Mouse (Mus musculus) stomach, postnatal 0 days (tissue): ENCODE measurements around the gene Wdr24. TPM values are rescaled to one million over a fixed set of nuclear protein-coding genes. Genes with fewer than 3 reads are reported as not detected.

Source experiments
- ATAC-seq: fragments of 200-750 bp; cut with Nextera tagmentation; 2 replicates; pipeline ENCODE4 v1.8.0; 2017; ENCODE audit not compliant: low FRiP score, low TSS enrichment
- DNase-seq: peaks from one replicate; pipeline ENCODE4 v3.0.0-alpha.2; 2016; ENCODE audit warnings: low spot score
- H3K27ac ChIP-seq: fragments of 300-500 bp; sonication (generic); replicated peaks from 2 replicates; pipeline ENCODE4 v1.5.1; 2014; ENCODE audit warnings: mild to moderate bottlenecking, control low read depth
- H3K27me3 ChIP-seq: fragments of 300-500 bp; sonication (generic); 2 replicates; pipeline ENCODE4 v1.6.1; 2014; ENCODE audit warnings: low read length; ENCODE audit not compliant: control insufficient read depth, insufficient read depth
- H3K36me3 ChIP-seq: fragments of 300-500 bp; sonication (generic); 2 replicates; pipeline ENCODE4 v1.6.1; 2014; ENCODE audit warnings: low read length, mixed read lengths; ENCODE audit not compliant: control insufficient read depth, insufficient read depth
- H3K4me1 ChIP-seq: fragments of 300-500 bp; sonication (generic); replicated peaks from 2 replicates; pipeline ENCODE4 v1.6.1; 2014; ENCODE audit warnings: antibody characterized with exemption; ENCODE audit not compliant: control insufficient read depth, insufficient read depth
- H3K4me2 ChIP-seq: fragments of 300-500 bp; sonication (generic); replicated peaks from 2 replicates; pipeline ENCODE4 v1.6.1; 2014; ENCODE audit warnings: low read depth, mild to moderate bottlenecking, control low read depth, moderate library complexity
- H3K4me3 ChIP-seq: fragments of 300-500 bp; sonication (generic); 2 replicates; pipeline ENCODE4 v1.5.1; 2014; ENCODE audit warnings: low read depth, low read length, control low read depth
- H3K9ac ChIP-seq: fragments of 300-500 bp; sonication (generic); 2 replicates; pipeline ENCODE4 v1.6.1; 2014; ENCODE audit warnings: mild to moderate bottlenecking, low read length, control low read depth, mixed read lengths
- H3K9me3 ChIP-seq: fragments of 300-500 bp; sonication (generic); 2 replicates; pipeline ENCODE4 v1.6.1; 2016; ENCODE audit warnings: low read length; ENCODE audit not compliant: control insufficient read depth
- CTCF ChIP-seq: IDR thresholded peaks from 2 replicates; pipeline ENCODE4 v1.5.1; 2016; ENCODE audit warnings: antibody characterized with exemption, low read depth, mild to moderate bottlenecking, moderate library complexity
- EP300 ChIP-seq: optimal IDR thresholded peaks from 2 replicates; pipeline ENCODE3; 2016; ENCODE audit warnings: antibody characterized with exemption
- WGBS: fragments of 180-500 bp; shearing (Covaris S2); extraction: QIAGEN DNeasy Blood & Tissue Kit; methylation state at CpG from one replicate; pipeline ENCODE4 v1.1.7; 2014; 5-methylcytosine and 5-hydroxymethylcytosine counted together
- microRNA-seq: library from miRNA; unstranded; fragments of <30 nt; microRNA quantifications from one replicate; pipeline ENCODE4, GENCODE M21; 2016
- polyA plus RNA-seq: library from polyadenylated mRNA; unstranded; fragments of >200 nt; fragmentation: Nextera tagmentation; extraction: Ambion mirVana; gene quantifications from 2 replicates; pipeline ENCODE4 v1.2.1, GENCODE M21; 2015

Wdr24 gene
- polyA plus RNA-seq, 1 experiment from 2014 or later: 10.8 TPM

DNA sequence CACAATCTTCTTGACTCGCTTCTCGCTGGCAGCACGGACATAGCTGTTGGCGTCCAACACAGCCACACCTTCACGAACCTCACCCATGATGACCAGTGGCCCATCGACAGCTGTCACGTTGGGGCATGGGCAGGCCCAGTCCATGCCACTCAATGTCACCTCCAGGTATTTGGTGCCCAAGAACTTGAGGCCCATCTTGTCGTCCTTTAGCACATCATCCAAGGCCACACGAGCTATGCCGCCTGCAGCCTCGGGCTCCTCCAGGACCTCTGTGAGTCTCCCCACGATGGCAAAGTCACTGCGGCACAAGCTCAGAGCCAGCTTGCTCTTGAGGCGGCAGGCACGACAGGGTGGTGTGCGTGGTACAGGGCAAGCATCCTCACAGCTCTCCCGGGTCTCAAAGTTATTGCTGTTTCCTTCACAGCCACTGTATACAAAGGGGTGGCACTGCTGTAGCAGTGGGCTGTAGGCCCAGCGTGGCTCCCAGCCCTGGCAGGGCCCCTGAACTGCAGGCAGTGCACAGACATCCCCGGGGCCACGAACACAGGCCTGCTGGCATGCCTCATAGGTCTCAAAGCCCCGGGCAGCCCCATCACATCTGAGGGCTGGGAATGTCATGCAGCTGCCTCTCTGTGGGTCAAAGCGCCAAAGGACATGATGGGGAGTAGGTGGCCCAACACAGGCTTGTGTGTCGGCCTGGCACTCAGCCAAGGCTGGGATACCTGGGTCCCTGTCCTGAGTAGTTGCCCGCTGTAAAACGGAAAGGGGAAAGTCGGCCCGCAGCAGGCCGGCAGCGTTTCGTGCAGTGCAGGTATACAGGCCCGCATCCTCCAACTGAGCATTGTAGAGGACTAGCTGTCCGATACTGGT lies 54.5 kb downstream of the Wdr24 start:
- Histone ChIP-seq H3K27me3 (no peaks in the 10 kb centered on the region), H3K36me3 (peaks cover 7% of the 10 kb centered on the region; the same call in 1 of the 2 replicates), H3K27ac (no peak overlapping the region), H3K4me1 (peaks cover 5% of the 10 kb centered on the region; the same call in 1 of the 2 replicates), H3K9me3 (no peaks in the 10 kb centered on the region), H3K4me3 (no peak overlapping the region), H3K4me2 (no peak overlapping the region), H3K9ac (no peak overlapping the region)
- TF ChIP-seq EP300 (no peak), CTCF (no peak)
- no peak for ATAC-seq
- DNase-seq: peak; percentile 13
- WGBS: 90% methylated on average over 32 of the region's 32 CpGs

Small RNA genes within 50 kb of the gene (microRNA-seq; reads per million reads assigned to microRNA genes)
- gene Mir3082 (1.3 reads per million), gene Mir6966 (not detected)

Other genes starting within 250 kb of the Wdr24 start
- 16.3 and 17.7 TPM in 2 replicates for gene Lmf1, start 244.5 kb upstream of the Wdr24 start, polyA plus RNA-seq
- gene Gng13, start 106.5 kb upstream of the Wdr24 start, polyA plus RNA-seq: 1.4 and 1.7 TPM in 2 replicates
- gene Chtf18, start 96.2 kb upstream of the Wdr24 start, polyA plus RNA-seq: 4.2 and 5.4 TPM in 2 replicates
- gene Rpusd1, start 96.0 kb upstream of the Wdr24 start, polyA plus RNA-seq: 10.3 and 10.5 TPM in 2 replicates
- gene Mslnl, start 87.6 kb upstream of the Wdr24 start, polyA plus RNA-seq: 0.05 and 0.10 TPM in 2 replicates
- gene Msln, start 69.2 kb upstream of the Wdr24 start, polyA plus RNA-seq: 54.8 and 70.6 TPM in 2 replicates
- gene Narfl, start 49.9 kb upstream of the Wdr24 start, polyA plus RNA-seq: 19.1 and 20.9 TPM in 2 replicates
- gene Haghl, start 38.0 kb upstream of the Wdr24 start, polyA plus RNA-seq: 37.5 and 40.2 TPM in 2 replicates
- gene Ccdc78, start 37.0 kb upstream of the Wdr24 start, polyA plus RNA-seq: 0.23 and 0.24 TPM in 2 replicates
- 91.0 and 94.7 TPM in 2 replicates for gene Fam173a, start 30.7 kb upstream of the Wdr24 start, polyA plus RNA-seq
- gene AC134908.4, start 28.0 kb upstream of the Wdr24 start, polyA plus RNA-seq: 0.65 TPM in 1 of 2 replicates, not detected in the other
- 18.7 and 19.0 TPM in 2 replicates for gene Metrn, start 26.5 kb upstream of the Wdr24 start, polyA plus RNA-seq
- 1.3 and 1.9 TPM in 2 replicates for gene Fbxl16, start 14.5 kb upstream of the Wdr24 start, polyA plus RNA-seq
- 29.7 and 31.5 TPM in 2 replicates for gene Jmjd8, start 5.2 kb downstream of the Wdr24 start, polyA plus RNA-seq
- gene Stub1, start 9.8 kb downstream of the Wdr24 start, polyA plus RNA-seq: 215 and 224 TPM in 2 replicates
- 3.1 and 4.3 TPM in 2 replicates for gene Rhbdl1, start 13.7 kb downstream of the Wdr24 start, polyA plus RNA-seq
- 1.8 and 2.3 TPM in 2 replicates for gene Gm20683, start 18.1 kb downstream of the Wdr24 start, polyA plus RNA-seq
- gene Rhot2, start 21.2 kb downstream of the Wdr24 start, polyA plus RNA-seq: 10.7 and 13.2 TPM in 2 replicates
- 4.1 and 4.2 TPM in 2 replicates for gene Wdr90, start 37.9 kb downstream of the Wdr24 start, polyA plus RNA-seq
- gene Mcrip2, start 45.1 kb downstream of the Wdr24 start, polyA plus RNA-seq: 52.4 and 59.9 TPM in 2 replicates
- gene Mettl26, start 51.4 kb downstream of the Wdr24 start, polyA plus RNA-seq: 52.9 and 54.1 TPM in 2 replicates
- 0.35 and 0.38 TPM in 2 replicates for gene Wfikkn1, start 57.2 kb downstream of the Wdr24 start, polyA plus RNA-seq
- 20.2 TPM in 2 replicates for gene Rab40c, start 96.1 kb downstream of the Wdr24 start, polyA plus RNA-seq
- 25.4 and 29.9 TPM in 2 replicates for gene Pigq, start 121.3 kb downstream of the Wdr24 start, polyA plus RNA-seq
- gene Nhlrc4, start 121.3 kb downstream of the Wdr24 start, polyA plus RNA-seq: not detected in 2 replicates
- gene A930017K11Rik, start 128.9 kb downstream of the Wdr24 start, polyA plus RNA-seq: 0.06 TPM in 1 of 2 replicates, not detected in the other
- gene Capn15, start 162.2 kb downstream of the Wdr24 start, polyA plus RNA-seq: 12.5 and 13.7 TPM in 2 replicates
- gene Rab11fip3, start 245.9 kb downstream of the Wdr24 start, polyA plus RNA-seq: 4.5 and 5.1 TPM in 2 replicates